Mouse (Mus musculus) hematopoietic stem cell, adult 5-6 weeks (primary cell): ENCODE measurements around the gene Epb41l4b. TPM values are rescaled to one million over a fixed set of nuclear protein-coding genes. Genes with fewer than 3 reads are reported as not detected.
A peak's percentile ranks its signal among the peaks of the same experiment; 100 is the strongest.

Source experiments
- ATAC-seq, 2 experiments: fragments of 125-278 bp in 1 of 2; replicated peaks in 1 of 2; 2 replicates each; pipeline ENCODE4 v1.8.0; 2016 to 2017; ENCODE audit warnings: inconsistent platforms in 2 of 2, mild to moderate bottlenecking in 2 of 2, moderate number of reproducible peaks in 2 of 2, low read depth in 1 of 2, moderate TSS enrichment in 1 of 2; ENCODE audit not compliant: low FRiP score in 2 of 2, poor library complexity in 2 of 2, severe bottlenecking in 2 of 2, insufficient read depth in 1 of 2, low TSS enrichment in 1 of 2
- total RNA-seq: library from RNA; stranded (forward); fragments of 172-1452, 232-1000 nt; gene quantifications from 2 replicates; pipeline ENCODE4 v1.2.3, GENCODE M21; 2017

Epb41l4b gene
- total RNA-seq, 1 experiment from 2014 or later = 36.3 TPM

DNA sequence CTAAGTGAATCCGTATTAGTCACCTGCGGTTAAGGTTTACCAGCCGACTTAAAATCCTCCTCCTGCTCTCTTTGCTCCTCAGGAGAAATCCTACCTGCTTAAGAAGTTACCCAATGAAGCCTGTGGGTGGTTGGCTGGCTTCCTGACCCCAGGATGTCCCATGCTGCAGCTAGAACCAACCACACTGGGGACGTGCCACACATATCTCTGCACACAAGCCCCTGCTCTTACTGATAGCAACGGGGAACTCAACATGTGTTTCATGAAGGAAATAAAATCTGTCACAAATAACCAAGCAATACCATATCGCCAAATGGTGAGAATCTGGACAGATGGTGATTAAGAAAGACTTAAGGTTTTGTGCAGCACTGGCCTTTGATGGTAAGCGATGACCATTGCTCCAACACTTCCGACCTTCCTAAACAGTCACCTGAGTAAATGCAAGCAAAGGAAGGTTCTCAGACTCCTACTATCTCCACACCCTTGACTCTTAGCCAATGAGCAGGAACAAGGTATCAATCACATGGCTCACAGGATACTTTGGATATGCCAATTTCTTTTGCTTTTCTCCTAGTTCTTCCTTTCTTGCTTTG, 131.7 kb downstream of the Epb41l4b start:
- 0 out of 4 replicates have a peak, but pooled peaks of 1 of the 2 experiments have one; percentile 30 for ATAC-seq

GRCm38 (mm10) chr4:57010919-57011318, 132.3 kb downstream of the Epb41l4b start:
- ATAC-seq = no peak

- peak in 1 of 2 experiments; percentile 50; a peak in 1 of 4 replicates for ATAC-seq
Measured at GRCm38 (mm10) chr4:57010425-57010824, 132.8 kb downstream of the Epb41l4b start.

- no peak for ATAC-seq
Measured at GRCm38 (mm10) chr4:57007717-57008116, 135.5 kb downstream of the Epb41l4b start.

- ATAC-seq = no peak
Measured at GRCm38 (mm10) chr4:57005011-57005410, 138.2 kb downstream of the Epb41l4b start.

GRCm38 (mm10) chr4:57003886-57004285, 139.4 kb downstream of the Epb41l4b start:
- ATAC-seq = no peak

- no peak for ATAC-seq
Measured at GRCm38 (mm10) chr4:57002751-57003150, 140.5 kb downstream of the Epb41l4b start.

GRCm38 (mm10) chr4:57001437-57001836, 141.8 kb downstream of the Epb41l4b start:
- no peak for ATAC-seq

- ATAC-seq = peak; percentile 87 to 91
Measured at GRCm38 (mm10) chr4:56993331-56993730, 149.9 kb downstream of the Epb41l4b start.

DNA sequence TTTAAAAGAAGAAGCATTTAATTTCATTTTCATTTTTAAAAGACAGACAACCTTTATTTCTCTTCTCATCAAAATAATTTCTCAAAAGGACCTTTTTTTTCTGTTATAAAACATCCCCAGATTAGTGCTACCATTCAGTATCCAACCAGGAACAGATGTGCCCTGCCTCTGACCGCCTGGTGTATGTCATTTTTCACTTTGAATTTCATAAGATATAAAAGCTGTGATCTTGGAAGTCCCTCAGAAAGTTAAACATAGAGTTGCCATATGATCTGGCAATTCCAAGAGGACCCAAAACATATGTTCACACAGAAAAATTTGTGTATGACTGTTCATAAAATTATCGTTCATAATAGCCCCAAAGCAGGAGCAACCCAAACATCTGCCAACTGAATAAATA, 151.3 kb downstream of the Epb41l4b start:
- ATAC-seq = no peak

DNA sequence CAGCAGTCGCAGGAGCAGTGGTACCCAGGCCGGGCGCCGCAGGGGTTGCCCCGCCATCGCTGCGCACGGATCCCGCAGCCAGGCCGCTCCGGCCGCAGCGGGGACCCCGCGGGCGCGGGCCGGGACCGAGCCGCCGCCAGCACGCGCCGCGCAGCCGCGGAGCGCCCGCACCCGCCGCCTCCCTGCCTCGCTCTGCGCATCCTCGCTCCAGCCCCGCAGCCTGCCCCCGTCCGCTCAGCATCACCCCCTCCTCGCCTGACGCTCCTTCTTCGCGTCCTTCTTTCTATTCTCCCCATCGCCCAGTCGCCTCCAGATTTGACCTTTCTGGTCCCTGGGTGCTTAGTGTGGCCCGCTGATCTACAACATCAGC, 153.0 kb downstream of the Epb41l4b start, which contains the start of gene Frrs1l:
Gene Frrs1l, minus strand, starts transcription at position 177 of the 370 bp plus-strand sequence.
- ATAC-seq = no peak

DNA sequence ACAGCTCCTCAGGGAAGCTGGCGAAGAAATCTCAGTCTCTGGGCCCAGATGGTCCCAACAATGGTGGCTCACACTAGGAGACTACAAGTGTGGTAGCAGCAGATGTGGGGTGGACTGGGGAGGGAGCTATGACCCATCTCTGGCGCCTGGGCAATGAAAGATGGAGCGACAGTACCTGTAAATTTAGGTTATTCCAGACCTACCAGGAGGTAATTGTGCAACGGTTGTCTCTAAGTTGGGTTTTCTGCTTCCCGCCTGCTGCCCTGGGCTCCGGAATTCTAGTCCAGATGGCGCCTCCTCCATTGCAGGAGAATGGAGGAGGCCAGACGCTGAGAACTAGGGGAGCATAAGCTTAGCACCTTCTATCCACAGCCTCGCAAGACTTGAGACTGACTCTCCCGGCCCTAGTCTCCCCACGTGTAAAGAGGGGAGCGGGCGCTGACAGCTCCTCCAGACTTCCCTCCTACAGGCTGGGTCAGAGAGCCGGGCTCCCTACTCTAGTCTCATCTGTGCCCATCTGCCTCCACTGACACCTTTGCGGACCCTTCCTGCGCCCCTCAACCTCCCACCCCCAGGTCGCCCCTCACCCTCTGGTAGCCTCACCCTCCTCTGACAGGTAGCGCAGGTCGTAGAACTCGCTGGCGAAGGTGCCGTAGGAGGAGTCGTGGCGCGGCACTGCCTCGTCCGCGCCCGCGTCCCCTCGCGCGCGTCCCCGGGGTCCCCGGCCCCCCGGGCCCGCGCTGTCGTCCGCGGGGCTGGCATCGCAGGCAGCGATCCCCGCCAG, 153.6 kb downstream of the Epb41l4b start:
- no peak for ATAC-seq

- no peak for ATAC-seq
Measured at GRCm38 (mm10) chr4:56965586-56966179, 177.6 kb downstream of the Epb41l4b start.

DNA sequence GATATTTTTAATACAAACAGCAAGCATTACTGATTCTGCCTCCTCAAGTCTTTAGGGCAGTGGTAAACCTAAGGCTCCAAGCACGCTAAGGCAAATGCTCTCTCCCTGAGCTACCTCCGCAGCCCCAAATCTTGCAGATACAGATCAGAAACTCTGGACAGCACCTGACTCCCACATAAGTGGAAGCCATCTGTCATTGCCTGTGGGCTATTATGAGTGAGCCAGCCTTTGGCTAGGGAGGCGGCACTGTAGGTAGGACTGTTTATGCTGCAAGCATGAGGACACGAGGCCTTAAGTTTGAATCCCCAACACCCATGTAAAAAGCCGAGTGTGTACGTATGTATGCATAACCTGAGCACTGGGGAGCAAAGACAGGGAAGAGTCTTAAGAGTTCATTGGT, 179.6 kb downstream of the Epb41l4b start:
- no peak for ATAC-seq

DNA sequence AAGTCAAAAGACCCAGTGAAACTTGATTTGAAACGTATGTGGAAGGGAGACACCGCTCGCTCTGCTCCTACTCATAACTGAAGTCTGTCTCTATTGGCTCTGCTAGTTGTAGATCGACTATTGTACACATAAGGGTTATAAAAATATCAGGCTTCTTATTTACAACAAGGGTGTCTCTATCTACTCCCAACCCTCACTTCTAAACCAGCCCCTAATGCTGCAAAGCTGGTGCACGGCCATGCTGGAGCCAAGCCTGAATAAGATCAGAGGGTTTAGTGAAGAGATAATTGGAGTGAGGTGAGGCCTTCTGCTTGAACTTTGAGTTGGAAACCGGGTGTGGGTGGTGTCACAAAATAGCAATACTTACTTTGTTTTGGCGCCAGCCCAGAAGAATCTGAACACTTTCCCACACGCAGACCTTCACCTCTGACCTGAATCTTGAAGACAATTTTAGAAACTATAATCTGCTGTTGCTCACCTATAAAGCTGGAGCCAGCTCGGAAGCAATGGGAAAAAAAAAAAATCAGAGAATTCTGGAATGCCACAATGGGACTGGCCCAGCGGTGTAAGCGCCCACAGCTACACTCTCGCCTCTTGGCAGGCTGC, 181.8 kb downstream of the Epb41l4b start:
- ATAC-seq = no peak

DNA sequence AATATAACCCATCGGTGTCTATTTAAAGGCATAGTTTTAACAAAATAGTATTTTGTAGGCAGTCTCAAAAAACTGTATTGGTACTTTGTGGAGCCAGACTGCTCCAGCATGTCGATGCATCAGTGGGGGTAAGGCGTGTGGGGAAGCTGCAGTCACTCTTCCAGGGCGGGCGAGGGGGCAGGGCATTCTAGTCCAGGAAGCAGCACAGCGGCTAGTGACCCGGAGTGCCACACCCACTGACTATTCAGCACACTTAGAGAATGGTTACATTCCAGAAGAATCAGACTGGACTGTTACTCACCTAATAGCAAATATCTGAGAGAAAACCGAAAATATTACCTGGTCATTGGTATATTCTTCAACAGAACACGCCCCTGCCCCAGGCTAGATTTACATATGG, 185.7 kb downstream of the Epb41l4b start:
- no peak; a peak in 1 of 4 replicates for ATAC-seq

DNA sequence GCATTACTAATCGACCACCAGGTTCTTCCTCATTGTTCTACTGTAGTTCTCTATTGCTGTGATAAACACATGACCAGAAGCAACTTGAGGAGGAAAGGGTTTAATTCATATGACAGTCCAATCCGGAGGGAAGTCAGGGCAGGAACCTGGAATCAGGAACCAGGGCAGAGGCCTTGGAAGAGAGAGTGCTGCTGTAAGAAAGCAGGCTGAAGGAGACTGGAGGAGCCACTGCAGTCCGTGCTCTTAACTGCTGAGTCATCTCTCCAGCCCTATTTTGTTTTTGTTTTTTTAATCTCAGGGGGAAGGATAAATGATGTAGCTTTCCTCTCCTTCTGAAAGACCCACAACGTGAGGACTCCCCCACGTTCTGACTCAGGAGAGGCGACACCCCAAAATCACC, 190.0 kb downstream of the Epb41l4b start:
- ATAC-seq = no peak

DNA sequence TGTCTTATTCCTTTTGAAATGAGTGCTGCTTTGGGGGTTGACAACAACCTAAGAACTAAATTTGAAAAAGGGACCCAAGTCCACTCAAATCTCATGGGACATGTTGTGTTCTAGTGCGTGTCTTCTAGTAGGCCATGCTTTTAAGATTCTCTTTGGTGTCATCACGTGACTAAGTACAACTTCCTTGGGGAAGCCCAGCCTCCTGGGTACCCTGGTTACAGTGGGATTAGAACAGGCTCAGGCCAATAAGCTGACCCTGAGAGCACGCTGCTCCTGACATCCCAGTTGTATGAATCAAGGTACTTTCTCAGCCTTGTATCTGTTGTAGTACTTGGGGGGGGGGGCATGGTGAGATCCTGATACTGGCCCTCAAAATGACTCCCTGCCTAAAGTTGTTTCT, 191.5 kb downstream of the Epb41l4b start:
- no peak for ATAC-seq
